Mouse (Mus musculus): Measurements from ENCODE around the gene Anxa9. TPM values are rescaled to one million over a fixed set of nuclear protein-coding genes. Genes with fewer than 3 reads are reported as not detected.

The Anxa9 gene
- polyA plus RNA-seq, 1 experiment from 2014 or later, result 1.4 TPM

DNA sequence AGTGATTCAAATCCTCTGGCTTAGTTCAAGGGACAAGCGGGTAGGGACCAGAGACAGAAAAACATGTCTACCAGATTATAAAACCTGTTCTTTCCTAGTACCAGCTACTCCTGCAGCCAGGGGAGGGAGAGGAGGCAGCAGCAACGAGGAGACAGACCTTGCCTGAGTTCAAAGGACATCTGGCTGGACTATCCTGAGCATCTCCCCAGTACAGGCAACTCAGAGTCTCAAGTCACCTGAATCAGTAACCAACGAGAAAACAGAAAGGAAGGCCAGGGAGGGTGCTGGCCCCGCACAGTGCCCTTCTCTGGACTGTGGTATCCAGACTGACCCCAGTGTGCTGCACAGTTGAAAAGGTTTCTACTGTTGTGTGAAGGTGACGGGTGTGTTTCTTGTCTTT, 50.0 kb downstream of the Anxa9 start:
- no peak overlapping the region for H3K4me2 ChIP-seq
- H3K9ac ChIP-seq, result no peak overlapping the region
- H3K27ac ChIP-seq, result no peak overlapping the region
- H3K4me3 ChIP-seq (replicated peaks), result no peak overlapping the region
- no peaks in the 10 kb centered on the region for H3K27me3 ChIP-seq
- peaks cover 77% of the 10 kb centered on the region for H3K36me3 ChIP-seq (replicated peaks)
- H3K4me1 ChIP-seq, result no peaks in the 10 kb centered on the region
- H3K9me3 ChIP-seq, result no peaks in the 10 kb centered on the region
- no peak for ATAC-seq (ENCODE audit: low FRiP score)
- WGBS, result 86% methylated on average over 5 of the region's 5 CpGs

DNA sequence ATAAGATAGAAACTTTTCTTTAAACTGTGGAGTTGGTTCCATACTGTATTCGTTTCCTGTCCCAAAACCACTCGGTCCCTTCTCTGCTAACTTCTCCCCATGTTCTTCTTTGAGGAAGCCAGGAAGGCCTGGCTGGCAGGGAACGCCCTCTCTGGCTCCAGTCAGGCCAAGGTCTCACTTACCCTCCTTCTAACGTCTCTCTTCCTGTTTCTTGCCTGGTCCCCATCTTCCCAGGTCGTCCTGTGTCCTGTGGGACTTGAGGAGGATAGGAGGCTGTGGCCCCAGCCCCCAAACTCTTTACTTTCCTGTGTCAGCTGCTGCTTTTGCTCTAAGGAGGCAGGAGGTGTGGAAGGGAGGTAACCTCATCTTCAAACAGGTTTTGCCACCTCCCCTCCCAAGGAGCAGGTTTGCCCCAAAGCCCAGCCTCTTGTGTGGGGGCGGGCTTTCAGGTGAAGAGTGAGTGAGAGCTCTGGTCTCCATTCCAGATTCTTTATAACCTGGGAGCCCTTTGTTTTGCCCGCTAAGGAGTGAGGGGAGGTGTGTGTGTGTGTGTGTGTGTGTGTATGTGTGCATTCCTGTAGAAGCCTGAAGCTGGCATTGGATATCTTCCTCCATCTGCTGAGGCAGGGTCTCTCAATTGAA, 56.1 kb downstream of the Anxa9 start, which contains the start of gene Bnipl:
TSS of gene Bnipl (minus strand) at position 411 of the 642 bp plus-strand sequence.
- no peak within 1 kb of the TSS for H3K27ac ChIP-seq

DNA sequence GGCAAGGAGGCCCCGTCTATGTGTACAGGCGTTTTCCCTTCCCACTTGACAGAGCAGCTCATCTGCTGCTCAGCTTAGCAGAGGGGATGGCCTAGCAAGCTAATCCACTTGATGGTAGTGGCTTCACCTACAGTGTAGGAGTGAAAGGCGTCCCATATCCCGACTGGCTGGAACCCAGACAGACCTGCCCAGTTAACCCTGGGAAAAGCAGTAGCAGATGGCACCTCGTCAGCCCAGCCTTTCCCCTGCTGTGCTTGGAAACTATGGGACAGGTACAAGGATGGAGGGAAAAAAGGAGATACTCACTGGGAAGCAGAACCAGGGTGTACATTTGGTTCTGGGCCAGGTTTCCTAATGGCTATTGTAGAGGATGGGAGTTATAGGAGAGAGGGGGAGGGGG, 56.6 kb downstream of the Anxa9 start:
- no peaks in the 10 kb centered on the region for H3K27me3 ChIP-seq
- no peaks in the 10 kb centered on the region for H3K9me3 ChIP-seq
- ATAC-seq (ENCODE audit: low FRiP score), result no peak
- H3K36me3 ChIP-seq (replicated peaks), result peaks cover 32% of the 10 kb centered on the region
- H3K4me3 ChIP-seq (replicated peaks), result no peak overlapping the region
- H3K9ac ChIP-seq, result no peak overlapping the region
- no peaks in the 10 kb centered on the region for H3K4me1 ChIP-seq
- 88% methylated on average over 5 of the region's 5 CpGs for WGBS
- no peak overlapping the region for H3K27ac ChIP-seq
- H3K4me2 ChIP-seq, result no peak overlapping the region

More for the DNA sequence above, 56.1 kb downstream of the Anxa9 start, which contains the start of gene Bnipl:
- WGBS, result 64% methylated on average over 7 of the region's 7 CpGs
- Histone ChIP-seq H3K4me1 (no peaks in the 10 kb centered on the region), H3K9me3 (no peaks in the 10 kb centered on the region), H3K36me3 (replicated peaks) (peaks cover 34% of the 10 kb centered on the region), H3K27me3 (no peaks in the 10 kb centered on the region), H3K9ac (no peak within 1 kb of the TSS), H3K4me2 (no peak within 1 kb of the TSS), H3K4me3 (replicated peaks) (no peak within 1 kb of the TSS)
- ATAC-seq (ENCODE audit: low FRiP score), result no peak

DNA sequence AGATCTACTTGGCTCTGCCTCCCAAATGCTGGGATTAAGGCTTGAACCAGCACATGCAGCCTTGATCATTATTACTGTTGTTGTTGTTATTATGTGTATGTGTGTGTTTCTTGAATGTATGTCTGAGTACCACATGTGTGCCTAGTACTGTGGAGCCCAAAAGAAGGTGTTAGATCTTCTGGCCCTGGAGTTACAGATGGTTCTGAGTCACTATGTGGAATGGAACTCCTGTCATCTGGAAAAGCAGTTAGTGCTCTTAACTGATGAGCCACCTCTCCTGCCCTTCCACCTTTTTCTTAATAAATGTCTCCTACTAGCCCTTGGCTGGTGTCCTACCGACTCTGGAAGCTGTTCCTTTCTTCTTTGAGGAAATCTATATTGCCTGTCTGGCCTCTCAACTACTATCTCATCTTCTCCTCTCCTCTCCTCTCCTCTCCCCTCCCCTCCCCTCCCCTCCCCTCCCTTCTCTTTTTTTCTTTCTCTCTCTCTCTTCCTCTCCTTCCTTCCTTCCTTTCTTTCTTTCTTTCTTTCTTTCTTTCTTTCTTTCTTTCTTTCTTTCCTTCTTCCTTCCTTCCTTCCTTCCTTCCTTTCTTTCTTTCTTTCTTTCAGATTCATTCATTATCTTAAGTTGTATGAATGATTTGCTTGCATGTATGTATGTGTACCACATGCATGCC, 59.2 kb downstream of the Anxa9 start:
- peaks cover 10% of the 10 kb centered on the region; the same call in 1 of the 2 replicates for H3K36me3 ChIP-seq (replicated peaks)
- no peak overlapping the region for H3K4me2 ChIP-seq
- no peaks in the 10 kb centered on the region for H3K9me3 ChIP-seq
- no peak overlapping the region for H3K9ac ChIP-seq
- no peaks in the 10 kb centered on the region for H3K27me3 ChIP-seq
- H3K27ac ChIP-seq, result no peak overlapping the region
- H3K4me1 ChIP-seq, result no peaks in the 10 kb centered on the region
- no peak for ATAC-seq (ENCODE audit: low FRiP score)
- H3K4me3 ChIP-seq (replicated peaks), result no peak overlapping the region
- WGBS, result 78% methylated on average over 1 of the region's 1 CpGs

DNA sequence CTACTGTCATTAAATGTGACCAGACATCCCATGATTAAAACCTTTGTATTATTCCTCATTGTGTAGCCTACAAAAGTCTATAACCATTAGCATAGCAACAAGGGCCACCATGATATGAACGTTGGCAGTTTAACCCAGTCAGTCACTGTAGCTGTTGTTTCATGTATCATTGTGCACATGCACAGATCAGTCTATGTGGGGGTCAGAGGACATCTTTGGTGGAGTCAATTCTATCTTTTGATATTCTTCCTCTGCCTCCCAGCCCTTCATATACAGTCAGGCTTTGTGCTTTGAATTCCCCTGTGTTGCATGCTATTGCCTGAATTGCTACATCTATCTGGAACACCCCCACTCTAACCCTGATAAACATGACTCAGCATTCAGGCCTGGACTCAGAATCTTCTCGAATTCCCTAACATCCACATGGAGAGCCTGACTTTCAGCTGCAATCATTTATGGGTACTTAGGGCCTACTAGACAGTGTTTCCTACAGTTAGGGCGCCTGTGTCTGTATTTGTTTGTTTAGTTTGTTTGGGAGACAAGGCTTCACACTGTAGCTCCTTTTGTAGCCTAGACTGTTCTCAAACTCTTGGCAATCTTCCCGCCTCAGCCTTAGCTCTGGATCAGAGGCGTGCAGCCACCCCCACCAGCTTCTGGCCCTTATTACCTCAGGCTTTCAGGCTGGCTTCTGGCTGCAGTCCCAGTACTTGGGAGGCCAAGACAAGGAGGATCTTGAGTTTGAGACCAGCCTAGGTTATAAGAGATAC, 60.3 kb downstream of the Anxa9 start:
- Histone ChIP-seq H3K27ac (no peak overlapping the region), H3K4me2 (no peak overlapping the region), H3K27me3 (no peaks in the 10 kb centered on the region), H3K36me3 (replicated peaks) (0 out of 2 replicates have a peak, but pooled peaks cover 6% of the 10 kb centered on the region), H3K4me1 (no peaks in the 10 kb centered on the region), H3K4me3 (replicated peaks) (no peak overlapping the region), H3K9me3 (no peaks in the 10 kb centered on the region), H3K9ac (no peak overlapping the region)
- 84% methylated on average over 5 of the region's 5 CpGs for WGBS
- no peak for ATAC-seq (ENCODE audit: low FRiP score)

Other genes starting within 250 kb of the Anxa9 start
- gene Pip5k1a, start 200.2 kb downstream of the Anxa9 start, polyA plus RNA-seq (2016; fragmentation: Nextera tagmentation; extraction: Ambion mirVana), result 21.4 and 23.0 TPM in 2 replicates
- gene Vps72, start 196.2 kb downstream of the Anxa9 start, polyA plus RNA-seq (2016; fragmentation: Nextera tagmentation; extraction: Ambion mirVana), result 242 and 252 TPM in 2 replicates
- 0.97 and 1.1 TPM in 2 replicates for gene Tmod4, start 182.7 kb downstream of the Anxa9 start, polyA plus RNA-seq (2016; fragmentation: Nextera tagmentation; extraction: Ambion mirVana)
- 84.6 and 95.1 TPM in 2 replicates for gene Scnm1, start 173.2 kb downstream of the Anxa9 start, polyA plus RNA-seq (2016; fragmentation: Nextera tagmentation; extraction: Ambion mirVana)
- gene Lysmd1, start 173.1 kb downstream of the Anxa9 start, polyA plus RNA-seq (2016; fragmentation: Nextera tagmentation; extraction: Ambion mirVana), result 19.7 and 21.1 TPM in 2 replicates
- gene Tnfaip8l2, start 164.8 kb downstream of the Anxa9 start, polyA plus RNA-seq (2016; fragmentation: Nextera tagmentation; extraction: Ambion mirVana), result 1.5 and 2.0 TPM in 2 replicates
- gene Sema6c, start 146.7 kb downstream of the Anxa9 start, polyA plus RNA-seq (2016; fragmentation: Nextera tagmentation; extraction: Ambion mirVana), result 31.2 and 34.5 TPM in 2 replicates
- 12.2 and 12.5 TPM in 2 replicates for gene Gabpb2, start 89.3 kb downstream of the Anxa9 start, polyA plus RNA-seq (2016; fragmentation: Nextera tagmentation; extraction: Ambion mirVana)
- gene Cdc42se1, start 78.4 kb downstream of the Anxa9 start, polyA plus RNA-seq (2016; fragmentation: Nextera tagmentation; extraction: Ambion mirVana), result 105 and 110 TPM in 2 replicates
- gene Mllt11, start 75.0 kb downstream of the Anxa9 start, polyA plus RNA-seq (2016; fragmentation: Nextera tagmentation; extraction: Ambion mirVana), result 96.2 and 98.8 TPM in 2 replicates
- 0.12 and 0.31 TPM in 2 replicates for gene Gm128, start 65.6 kb downstream of the Anxa9 start, polyA plus RNA-seq (2016; fragmentation: Nextera tagmentation; extraction: Ambion mirVana)
- gene Bnipl, start 56.0 kb downstream of the Anxa9 start, polyA plus RNA-seq (2016; fragmentation: Nextera tagmentation; extraction: Ambion mirVana), result 0.42 and 0.63 TPM in 2 replicates
- 37.4 and 39.8 TPM in 2 replicates for gene Mindy1, start 25.8 kb downstream of the Anxa9 start, polyA plus RNA-seq (2016; fragmentation: Nextera tagmentation; extraction: Ambion mirVana)
- gene Prune1, start 25.1 kb downstream of the Anxa9 start, polyA plus RNA-seq (2016; fragmentation: Nextera tagmentation; extraction: Ambion mirVana), result 30.0 and 30.9 TPM in 2 replicates
- 109 and 111 TPM in 2 replicates for gene Cers2, start 7.6 kb upstream of the Anxa9 start, polyA plus RNA-seq (2016; fragmentation: Nextera tagmentation; extraction: Ambion mirVana)
- 66.2 and 70.2 TPM in 2 replicates for gene Setdb1, start 50.0 kb upstream of the Anxa9 start, polyA plus RNA-seq (2016; fragmentation: Nextera tagmentation; extraction: Ambion mirVana)
- gene 4930558C23Rik, start 95.7 kb upstream of the Anxa9 start, polyA plus RNA-seq (2016; fragmentation: Nextera tagmentation; extraction: Ambion mirVana), result not detected in 2 replicates
- 31.2 and 32.6 TPM in 2 replicates for gene Arnt, start 127.2 kb upstream of the Anxa9 start, polyA plus RNA-seq (2016; fragmentation: Nextera tagmentation; extraction: Ambion mirVana)
- gene Ctsk, start 192.1 kb upstream of the Anxa9 start, polyA plus RNA-seq (2016; fragmentation: Nextera tagmentation; extraction: Ambion mirVana), result 6.0 and 8.1 TPM in 2 replicates
- gene Ctss, start 219.6 kb upstream of the Anxa9 start, polyA plus RNA-seq (2016; fragmentation: Nextera tagmentation; extraction: Ambion mirVana), result 6.2 and 6.5 TPM in 2 replicates

All from forebrain, embryonic 12.5 days (tissue).